Mouse (Mus musculus): ENCODE results near the gene Tmem238. TPM values are rescaled to one million over a fixed set of nuclear protein-coding genes. Genes with fewer than 3 reads are reported as not detected.

The Tmem238 gene
- polyA plus RNA-seq (2015; fragmentation: Nextera tagmentation; extraction: Ambion mirVana): 23.6 and 24.2 TPM in 2 replicates

GRCm38 (mm10) chr7:4789436-4789935, at the start of gene Tmem238:
Gene Tmem238 (minus strand): TSS chr7:4789656.
- TF ChIP-seq EP300 (IDR thresholded peaks at IDR 0.05; ENCODE audit: low read depth): no peak
- no peak for TF ChIP-seq CTCF (IDR thresholded peaks at IDR 0.05; ENCODE audit: low read depth)
- H3K9me3 ChIP-seq (ENCODE audit: low read length): no peaks in the 10 kb centered on the region
- H3K4me1 ChIP-seq (ENCODE audit: insufficient read depth): peaks cover 28% of the 10 kb centered on the region
- H3K27ac ChIP-seq (ENCODE audit: low read depth): peak within 1 kb of the TSS; percentile 78
- H3K36me3 ChIP-seq (replicated peaks; ENCODE audit: insufficient read depth, low read length): peaks cover 12% of the 10 kb centered on the region
- peak within 1 kb of the TSS; percentile 85 for H3K9ac ChIP-seq (replicated peaks)
- H3K27me3 ChIP-seq (ENCODE audit: insufficient read depth, low read length): no peaks in the 10 kb centered on the region
- peak within 1 kb of the TSS; percentile 73 for H3K4me3 ChIP-seq (ENCODE audit: low read depth, low read length)
- DNase-seq (peak; percentile 83), ATAC-seq (peak; percentile 50)
- 10% methylated on average over 33 of the region's 40 CpGs for WGBS (ENCODE audit: insufficient replicate concordance)
- H3K4me2 ChIP-seq (ENCODE audit: low read depth, low read length): peak within 1 kb of the TSS; percentile 98

- Histone ChIP-seq H3K4me3 (ENCODE audit: low read depth, low read length) (no peak overlapping the region), H3K27me3 (ENCODE audit: insufficient read depth, low read length) (peaks cover 63% of the 10 kb centered on the region), H3K9ac (replicated peaks) (no peak overlapping the region), H3K9me3 (ENCODE audit: low read length) (no peaks in the 10 kb centered on the region), H3K27ac (ENCODE audit: low read depth) (no peak overlapping the region), H3K4me2 (ENCODE audit: low read depth, low read length) (no peak overlapping the region), H3K36me3 (replicated peaks; ENCODE audit: insufficient read depth, low read length) (no peaks in the 10 kb centered on the region), H3K4me1 (ENCODE audit: insufficient read depth) (peaks cover 7% of the 10 kb centered on the region; the same call in 1 of the 2 replicates)
- WGBS (ENCODE audit: insufficient replicate concordance): 0% methylated on average over 1 of the region's 1 CpGs
- ATAC-seq: no peak
- no peak for DNase-seq
- TF ChIP-seq CTCF (IDR thresholded peaks at IDR 0.05; ENCODE audit: low read depth): no peak
These were observed 48.2 kb upstream of the Tmem238 start for GRCm38 (mm10) chr7:4837639-4838038.

GRCm38 (mm10) chr7:4836351-4836792, 46.9 kb upstream of the Tmem238 start:
- Histone ChIP-seq H3K4me2 (ENCODE audit: low read depth, low read length) (peak overlapping the region; percentile 74), H3K4me1 (ENCODE audit: insufficient read depth) (peaks cover 7% of the 10 kb centered on the region; the same call in 1 of the 2 replicates), H3K36me3 (replicated peaks; ENCODE audit: insufficient read depth, low read length) (no peaks in the 10 kb centered on the region), H3K9me3 (ENCODE audit: low read length) (no peaks in the 10 kb centered on the region), H3K4me3 (ENCODE audit: low read depth, low read length) (peak overlapping the region; percentile 37), H3K27me3 (ENCODE audit: insufficient read depth, low read length) (peaks cover 57% of the 10 kb centered on the region), H3K9ac (replicated peaks) (no peak overlapping the region), H3K27ac (ENCODE audit: low read depth) (no peak overlapping the region)
- DNase-seq (peak; percentile 64), ATAC-seq (peak; percentile 92)
- peak; percentile 53 for TF ChIP-seq CTCF (IDR thresholded peaks at IDR 0.05; ENCODE audit: low read depth)
- TF ChIP-seq EP300 (IDR thresholded peaks at IDR 0.05; ENCODE audit: low read depth): no peak
- WGBS (ENCODE audit: insufficient replicate concordance): under 1% methylated on average over 42 of the region's 51 CpGs

DNA sequence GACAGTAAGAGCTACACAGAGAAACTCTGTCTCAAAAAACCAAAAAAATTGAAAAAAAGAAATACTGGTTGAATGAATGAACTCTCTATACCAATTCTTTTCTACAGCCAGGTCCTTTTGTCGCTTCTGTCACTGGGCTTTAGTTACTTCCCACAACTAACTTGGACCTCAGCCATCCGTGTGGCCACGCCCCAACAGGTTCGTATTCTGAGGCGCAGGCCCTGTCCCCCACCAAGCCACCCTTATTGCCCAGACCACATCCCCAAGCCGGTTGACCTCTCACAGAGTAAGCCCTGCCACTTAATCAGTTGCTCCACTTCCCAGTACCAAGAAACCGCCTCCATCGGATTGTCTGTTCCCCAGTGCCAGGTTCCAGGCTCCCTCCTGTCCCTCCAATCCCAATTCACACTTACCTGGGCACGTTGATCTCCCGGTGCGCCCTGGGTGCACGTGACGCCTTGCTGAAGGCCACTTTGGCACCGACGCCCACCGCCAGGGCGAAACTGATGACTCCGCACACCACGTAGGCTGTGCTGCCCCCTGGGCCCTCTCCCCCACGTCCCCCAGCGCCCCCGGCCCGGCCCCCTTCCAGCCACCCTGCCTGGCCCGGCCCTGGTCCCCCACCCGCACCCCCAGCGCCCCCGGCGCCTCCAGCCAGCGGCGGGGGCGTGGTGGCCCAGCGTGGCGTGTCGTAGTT, 46.3 kb upstream of the Tmem238 start:
- Histone ChIP-seq H3K4me2 (ENCODE audit: low read depth, low read length) (peak overlapping the region; percentile 74), H3K4me1 (ENCODE audit: insufficient read depth) (peaks cover 7% of the 10 kb centered on the region; the same call in 1 of the 2 replicates), H3K27me3 (ENCODE audit: insufficient read depth, low read length) (peaks cover 62% of the 10 kb centered on the region), H3K9me3 (ENCODE audit: low read length) (no peaks in the 10 kb centered on the region), H3K9ac (replicated peaks) (no peak overlapping the region), H3K4me3 (ENCODE audit: low read depth, low read length) (peak overlapping the region; percentile 37), H3K36me3 (replicated peaks; ENCODE audit: insufficient read depth, low read length) (no peaks in the 10 kb centered on the region), H3K27ac (ENCODE audit: low read depth) (no peak overlapping the region)
- 4% methylated on average over 30 of the region's 34 CpGs for WGBS (ENCODE audit: insufficient replicate concordance)
- peak; percentile 17; the same call in 1 of the 2 replicates for ATAC-seq
- DNase-seq: no peak
- TF ChIP-seq CTCF (IDR thresholded peaks at IDR 0.05; ENCODE audit: low read depth) (no peak), EP300 (IDR thresholded peaks at IDR 0.05; ENCODE audit: low read depth) (no peak)

- H3K9ac ChIP-seq (replicated peaks): no peak overlapping the region
- TF ChIP-seq CTCF (IDR thresholded peaks at IDR 0.05; ENCODE audit: low read depth) (no peak), EP300 (IDR thresholded peaks at IDR 0.05; ENCODE audit: low read depth) (no peak)
- 4% methylated on average over 12 of the region's 12 CpGs for WGBS (ENCODE audit: insufficient replicate concordance)
- ATAC-seq (no peak), DNase-seq (no peak)
- H3K4me1 ChIP-seq (ENCODE audit: insufficient read depth): no peaks in the 10 kb centered on the region
- no peak overlapping the region for H3K4me2 ChIP-seq (ENCODE audit: low read depth, low read length)
- H3K9me3 ChIP-seq (ENCODE audit: low read length): no peaks in the 10 kb centered on the region
- H3K27ac ChIP-seq (ENCODE audit: low read depth): no peak overlapping the region
- H3K27me3 ChIP-seq (ENCODE audit: insufficient read depth, low read length): peaks cover 31% of the 10 kb centered on the region
- no peaks in the 10 kb centered on the region for H3K36me3 ChIP-seq (replicated peaks; ENCODE audit: insufficient read depth, low read length)
- no peak overlapping the region for H3K4me3 ChIP-seq (ENCODE audit: low read depth, low read length)
These were observed 41.0 kb upstream of the Tmem238 start for GRCm38 (mm10) chr7:4830476-4830875.

DNA sequence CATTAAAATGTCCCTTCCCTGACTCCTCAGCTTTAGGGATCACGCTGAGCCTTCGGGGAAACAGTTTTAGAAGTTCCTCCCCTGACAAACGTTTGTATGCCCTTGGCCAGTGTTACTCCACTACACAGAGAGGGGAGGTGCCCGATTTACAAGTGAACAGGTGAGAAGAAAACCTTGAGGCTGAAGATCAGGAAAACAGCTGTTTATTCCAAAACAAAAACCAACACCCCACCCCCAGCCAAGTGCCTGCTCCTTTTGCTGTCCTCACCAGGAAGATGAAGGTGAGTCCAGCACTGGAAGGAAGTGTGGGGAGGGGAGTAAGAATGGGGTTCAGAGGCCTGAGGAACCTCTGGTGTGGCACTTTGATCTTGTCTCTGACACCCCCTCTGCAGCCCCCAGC, 35.9 kb upstream of the Tmem238 start:
- DNase-seq: no peak
- WGBS (ENCODE audit: insufficient replicate concordance): 47% methylated on average over 4 of the region's 4 CpGs
- no peak overlapping the region for H3K27ac ChIP-seq (ENCODE audit: low read depth)
- no peak overlapping the region for H3K4me2 ChIP-seq (ENCODE audit: low read depth, low read length)
- ATAC-seq: no peak
- H3K36me3 ChIP-seq (replicated peaks; ENCODE audit: insufficient read depth, low read length): no peaks in the 10 kb centered on the region
- H3K4me1 ChIP-seq (ENCODE audit: insufficient read depth): no peaks in the 10 kb centered on the region
- peaks cover 2% of the 10 kb centered on the region; the same call in 1 of the 2 replicates for H3K27me3 ChIP-seq (ENCODE audit: insufficient read depth, low read length)
- TF ChIP-seq CTCF (IDR thresholded peaks at IDR 0.05; ENCODE audit: low read depth) (no peak), EP300 (IDR thresholded peaks at IDR 0.05; ENCODE audit: low read depth) (no peak)
- H3K9me3 ChIP-seq (ENCODE audit: low read length): no peaks in the 10 kb centered on the region
- no peak overlapping the region for H3K9ac ChIP-seq (replicated peaks)
- H3K4me3 ChIP-seq (ENCODE audit: low read depth, low read length): no peak overlapping the region
